Mouse (Mus musculus): ENCODE measurements around the gene Ankrd24. TPM values are rescaled to one million over a fixed set of nuclear protein-coding genes. Genes with fewer than 3 reads are reported as not detected.

The Ankrd24 gene
- polyA plus RNA-seq (2016; fragmentation: Nextera tagmentation; extraction: Ambion mirVana) = 5.3 and 7.3 TPM in 2 replicates

- H3K27me3 ChIP-seq (replicated peaks; ENCODE audit: low read depth, poor library complexity, severe bottlenecking) = no peaks in the 10 kb centered on the region; the same call in 1 of the 2 replicates
- peaks cover 30% of the 10 kb centered on the region for H3K36me3 ChIP-seq (replicated peaks)
- H3K9me3 ChIP-seq = no peaks in the 10 kb centered on the region
- no peak for DNase-seq (ENCODE audit: low spot score)
- peak within 1 kb of the TSS; percentile 80 for H3K4me3 ChIP-seq
- WGBS = 78% methylated on average over 16 of the region's 16 CpGs
- peak within 1 kb of the TSS; percentile 91 for H3K27ac ChIP-seq (replicated peaks)
- peaks cover 34% of the 10 kb centered on the region for H3K4me1 ChIP-seq
These were observed at the start of gene Ankrd24 for GRCm38 (mm10) chr10:81628390-81628789. Gene Ankrd24 (plus strand): TSS chr10:81628540.

- Histone ChIP-seq H3K9me3 (no peaks in the 10 kb centered on the region), H3K27me3 (replicated peaks; ENCODE audit: low read depth, poor library complexity, severe bottlenecking) (peaks cover 98% of the 10 kb centered on the region), H3K27ac (replicated peaks) (no peak overlapping the region), H3K36me3 (replicated peaks) (no peaks in the 10 kb centered on the region; the same call in 1 of the 2 replicates), H3K4me3 (peak overlapping the region; percentile 19; the same call in 1 of the 2 replicates), H3K4me1 (peaks cover 61% of the 10 kb centered on the region)
- DNase-seq (ENCODE audit: low spot score) = no peak
- WGBS = 66% methylated on average over 4 of the region's 4 CpGs
These were observed 48.4 kb upstream of the Ankrd24 start for GRCm38 (mm10) chr10:81579967-81580366.

GRCm38 (mm10) chr10:81580441-81581070 is 47.8 kb upstream of the Ankrd24 start:
- no peaks in the 10 kb centered on the region; the same call in 1 of the 2 replicates for H3K36me3 ChIP-seq (replicated peaks)
- H3K27me3 ChIP-seq (replicated peaks; ENCODE audit: low read depth, poor library complexity, severe bottlenecking) = peaks cover 98% of the 10 kb centered on the region
- H3K4me1 ChIP-seq = peaks cover 55% of the 10 kb centered on the region
- H3K9me3 ChIP-seq = no peaks in the 10 kb centered on the region
- DNase-seq (ENCODE audit: low spot score) = peak; percentile 40
- peak overlapping the region; percentile 19; the same call in 1 of the 2 replicates for H3K4me3 ChIP-seq
- WGBS = 48% methylated on average over 25 of the region's 25 CpGs
- H3K27ac ChIP-seq (replicated peaks) = 0 out of 2 replicates have a peak overlapping the region, but pooled peaks have one; percentile 3

GRCm38 (mm10) chr10:81583347-81583746 is 45.0 kb upstream of the Ankrd24 start:
- no peak for DNase-seq (ENCODE audit: low spot score)
- 58% methylated on average over 6 of the region's 6 CpGs for WGBS
- Histone ChIP-seq H3K27me3 (replicated peaks; ENCODE audit: low read depth, poor library complexity, severe bottlenecking) (peaks cover 98% of the 10 kb centered on the region), H3K9me3 (0 out of 2 replicates have a peak, but pooled peaks cover 3% of the 10 kb centered on the region), H3K4me1 (peaks cover 47% of the 10 kb centered on the region), H3K4me3 (no peak overlapping the region), H3K36me3 (replicated peaks) (peaks cover 20% of the 10 kb centered on the region), H3K27ac (replicated peaks) (no peak overlapping the region)

GRCm38 (mm10) chr10:81588739-81589138 is 39.6 kb upstream of the Ankrd24 start:
- peaks cover 28% of the 10 kb centered on the region for H3K36me3 ChIP-seq (replicated peaks)
- no peak overlapping the region for H3K4me3 ChIP-seq
- 0 out of 2 replicates have a peak, but pooled peaks cover 3% of the 10 kb centered on the region for H3K9me3 ChIP-seq
- no peak for DNase-seq (ENCODE audit: low spot score)
- peaks cover 98% of the 10 kb centered on the region for H3K27me3 ChIP-seq (replicated peaks; ENCODE audit: low read depth, poor library complexity, severe bottlenecking)
- peaks cover 7% of the 10 kb centered on the region; the same call in 1 of the 2 replicates for H3K4me1 ChIP-seq
- H3K27ac ChIP-seq (replicated peaks) = no peak overlapping the region
- 69% methylated on average over 7 of the region's 7 CpGs for WGBS

- H3K27ac ChIP-seq (replicated peaks) = no peak overlapping the region
- H3K9me3 ChIP-seq = 0 out of 2 replicates have a peak, but pooled peaks cover 3% of the 10 kb centered on the region
- no peak overlapping the region for H3K4me3 ChIP-seq
- H3K4me1 ChIP-seq = peaks cover 21% of the 10 kb centered on the region
- WGBS = 76% methylated on average over 9 of the region's 9 CpGs
- peaks cover 23% of the 10 kb centered on the region for H3K36me3 ChIP-seq (replicated peaks)
- no peak for DNase-seq (ENCODE audit: low spot score)
- H3K27me3 ChIP-seq (replicated peaks; ENCODE audit: low read depth, poor library complexity, severe bottlenecking) = peaks cover 100% of the 10 kb centered on the region
These were observed 36.5 kb upstream of the Ankrd24 start for GRCm38 (mm10) chr10:81591846-81592245.

GRCm38 (mm10) chr10:81592631-81593030 is 35.7 kb upstream of the Ankrd24 start:
- no peak overlapping the region for H3K4me3 ChIP-seq
- H3K27me3 ChIP-seq (replicated peaks; ENCODE audit: low read depth, poor library complexity, severe bottlenecking) = peaks cover 100% of the 10 kb centered on the region
- H3K9me3 ChIP-seq = 0 out of 2 replicates have a peak, but pooled peaks cover 3% of the 10 kb centered on the region
- H3K27ac ChIP-seq (replicated peaks) = no peak overlapping the region
- DNase-seq (ENCODE audit: low spot score) = no peak
- 84% methylated on average over 7 of the region's 7 CpGs for WGBS
- H3K36me3 ChIP-seq (replicated peaks) = peaks cover 15% of the 10 kb centered on the region
- peaks cover 29% of the 10 kb centered on the region for H3K4me1 ChIP-seq

GRCm38 (mm10) chr10:81593223-81593622 is 35.1 kb upstream of the Ankrd24 start:
- no peak for DNase-seq (ENCODE audit: low spot score)
- H3K4me1 ChIP-seq = peaks cover 35% of the 10 kb centered on the region
- peaks cover 9% of the 10 kb centered on the region for H3K36me3 ChIP-seq (replicated peaks)
- H3K9me3 ChIP-seq = no peaks in the 10 kb centered on the region
- H3K4me3 ChIP-seq = no peak overlapping the region
- 67% methylated on average over 4 of the region's 4 CpGs for WGBS
- no peak overlapping the region for H3K27ac ChIP-seq (replicated peaks)
- H3K27me3 ChIP-seq (replicated peaks; ENCODE audit: low read depth, poor library complexity, severe bottlenecking) = peaks cover 100% of the 10 kb centered on the region

- Histone ChIP-seq H3K27me3 (replicated peaks; ENCODE audit: low read depth, poor library complexity, severe bottlenecking) (peaks cover 100% of the 10 kb centered on the region), H3K4me3 (no peak overlapping the region), H3K9me3 (no peaks in the 10 kb centered on the region), H3K36me3 (replicated peaks) (peaks cover 3% of the 10 kb centered on the region; the same call in 1 of the 2 replicates), H3K27ac (replicated peaks) (no peak overlapping the region), H3K4me1 (peaks cover 42% of the 10 kb centered on the region)
- WGBS = 75% methylated on average over 18 of the region's 18 CpGs
- DNase-seq (ENCODE audit: low spot score) = no peak
These were observed 34.4 kb upstream of the Ankrd24 start for GRCm38 (mm10) chr10:81593935-81594334.

- H3K27ac ChIP-seq (replicated peaks) = peak overlapping the region; percentile 78
These were observed 32.7 kb upstream of the Ankrd24 start for GRCm38 (mm10) chr10:81595599-81595998.

GRCm38 (mm10) chr10:81596611-81597010 is 31.7 kb upstream of the Ankrd24 start:
- H3K9me3 ChIP-seq = no peaks in the 10 kb centered on the region
- peaks cover 89% of the 10 kb centered on the region for H3K27me3 ChIP-seq (replicated peaks; ENCODE audit: low read depth, poor library complexity, severe bottlenecking)
- H3K4me3 ChIP-seq = peak overlapping the region; percentile 47
- H3K36me3 ChIP-seq (replicated peaks) = no peaks in the 10 kb centered on the region
- H3K27ac ChIP-seq (replicated peaks) = peak overlapping the region; percentile 78
- peaks cover 65% of the 10 kb centered on the region for H3K4me1 ChIP-seq
- 3% methylated on average over 10 of the region's 10 CpGs for WGBS
- peak; percentile 49 for DNase-seq (ENCODE audit: low spot score)

More at GRCm38 (mm10) chr10:81595599-81595998, 32.7 kb upstream of the Ankrd24 start:
- 0 out of 2 replicates have a peak overlapping the region, but pooled peaks have one; percentile 3 for H3K4me3 ChIP-seq
- peaks cover 95% of the 10 kb centered on the region for H3K27me3 ChIP-seq (replicated peaks; ENCODE audit: low read depth, poor library complexity, severe bottlenecking)
- DNase-seq (ENCODE audit: low spot score) = no peak
- H3K36me3 ChIP-seq (replicated peaks) = no peaks in the 10 kb centered on the region
- H3K4me1 ChIP-seq = peaks cover 56% of the 10 kb centered on the region
- no peaks in the 10 kb centered on the region for H3K9me3 ChIP-seq
- 39% methylated on average over 5 of the region's 5 CpGs for WGBS

- Histone ChIP-seq H3K9me3 (no peaks in the 10 kb centered on the region), H3K4me3 (peak overlapping the region; percentile 47), H3K36me3 (replicated peaks) (no peaks in the 10 kb centered on the region), H3K4me1 (peaks cover 72% of the 10 kb centered on the region), H3K27ac (replicated peaks) (peak overlapping the region; percentile 78), H3K27me3 (replicated peaks; ENCODE audit: low read depth, poor library complexity, severe bottlenecking) (peaks cover 89% of the 10 kb centered on the region)
- WGBS = 7% methylated on average over 12 of the region's 12 CpGs
- peak; percentile 59 for DNase-seq (ENCODE audit: low spot score)
These were observed 31.0 kb upstream of the Ankrd24 start for GRCm38 (mm10) chr10:81597137-81597950.

Data from embryonic facial prominence, embryonic 10.5 days (tissue).